Mouse (Mus musculus): ENCODE measurements around the gene Gsap.

Gsap gene

GRCm38 (mm10) chr5:21185764-21186685 lies at the start of gene Gsap:
Gene Gsap (plus strand): TSS chr5:21186255.
- peak; percentile 61 for DNase-seq (ENCODE audit: low spot score)

GRCm38 (mm10) chr5:21136575-21136974 lies 49.5 kb upstream of the Gsap start:
- DNase-seq (ENCODE audit: low spot score): no peak

DNA sequence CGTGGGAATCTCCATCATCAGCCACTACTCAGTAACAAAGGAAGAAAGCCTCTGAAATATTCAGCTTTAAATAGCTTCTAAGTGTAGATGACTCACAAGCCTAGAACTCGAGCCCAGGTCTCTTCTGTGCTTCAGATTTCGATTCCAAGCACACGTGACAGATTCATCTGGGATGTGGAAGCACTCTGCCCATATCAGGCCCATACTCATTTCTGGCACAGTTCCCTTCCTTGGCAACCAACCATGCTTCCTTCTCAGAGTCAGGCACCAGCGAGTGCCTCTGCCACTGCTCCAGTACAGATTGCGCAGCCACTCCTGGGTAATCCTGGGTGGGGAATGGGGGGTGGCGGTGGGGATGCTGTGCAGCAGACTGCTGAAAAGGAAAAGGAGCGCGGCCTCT lies 46.5 kb upstream of the Gsap start:
- no peak for DNase-seq (ENCODE audit: low spot score)

DNA sequence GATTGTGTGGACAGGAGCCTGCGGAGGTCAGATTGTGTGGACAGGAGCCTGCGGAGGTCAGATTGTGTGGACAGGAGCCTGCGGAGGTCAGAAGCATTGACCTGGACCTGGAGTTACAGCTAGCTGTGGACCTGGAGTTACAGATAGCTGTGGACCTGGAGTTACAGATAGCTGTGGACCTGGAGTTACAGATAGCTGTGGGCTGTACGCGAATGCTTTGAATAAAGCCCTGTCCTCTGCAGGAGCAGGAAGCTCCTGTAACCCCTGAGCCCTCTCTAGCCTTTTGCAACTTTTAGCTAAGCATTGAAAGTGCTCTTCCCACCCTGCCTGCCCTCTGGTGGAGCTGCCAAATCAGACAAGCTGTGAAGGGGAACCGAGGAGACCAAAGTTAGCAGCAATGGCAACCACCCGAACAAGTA lies 44.9 kb upstream of the Gsap start:
- DNase-seq (ENCODE audit: low spot score): peak; percentile 53

- DNase-seq (ENCODE audit: low spot score): no peak
Measured at GRCm38 (mm10) chr5:21141626-21142025, 44.4 kb upstream of the Gsap start.

DNA sequence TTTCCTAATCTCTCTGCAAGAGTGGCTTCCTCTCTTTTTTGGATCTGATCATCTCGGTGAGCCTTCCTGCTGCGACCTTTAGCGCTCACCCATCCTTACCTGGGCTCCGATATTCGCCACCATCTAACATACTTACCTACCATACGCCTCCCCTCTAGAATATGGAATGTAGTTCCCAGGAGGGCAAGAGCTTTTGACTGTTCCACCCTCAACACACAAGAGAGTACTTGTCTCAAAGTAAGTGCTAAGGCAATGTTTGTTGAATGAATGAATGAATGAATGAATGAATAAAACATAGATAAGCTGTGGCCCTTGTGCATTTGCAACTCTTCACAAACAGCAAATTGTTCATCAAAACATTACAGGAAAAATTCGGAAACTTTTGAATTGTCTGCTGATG lies 43.0 kb upstream of the Gsap start:
- no peak for DNase-seq (ENCODE audit: low spot score)

DNA sequence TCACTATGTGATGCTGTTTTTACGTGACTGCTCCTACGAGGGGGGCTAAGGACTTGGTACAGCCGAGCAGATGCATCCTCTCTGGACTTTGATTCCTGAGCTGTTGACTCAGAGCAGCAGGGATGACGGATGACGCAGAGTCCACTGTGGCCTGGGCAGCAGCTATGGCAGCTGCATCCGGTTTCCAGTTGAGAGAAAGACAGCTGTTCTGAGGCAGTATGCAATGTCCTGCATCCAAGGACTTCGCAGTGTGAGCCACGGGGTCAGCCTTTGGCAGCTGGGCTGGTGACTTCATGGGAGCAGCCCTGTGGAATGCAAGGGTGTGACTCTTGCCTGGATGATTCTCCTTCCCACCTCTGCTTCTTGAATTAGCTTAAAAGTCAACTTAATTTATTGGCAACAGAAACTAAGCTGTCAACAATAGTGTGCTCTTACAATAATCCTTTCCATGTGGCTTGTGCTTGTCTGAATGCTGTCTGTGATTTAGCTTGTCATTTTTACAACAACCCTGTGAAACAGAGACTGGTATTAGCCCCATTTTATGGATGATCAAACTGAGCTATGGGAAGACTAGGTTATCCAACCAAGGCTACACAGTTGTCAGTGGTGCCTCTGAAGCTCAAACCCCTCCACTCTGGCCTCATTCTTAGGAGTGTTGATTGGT lies 41.4 kb upstream of the Gsap start:
- DNase-seq (ENCODE audit: low spot score): no peak

DNA sequence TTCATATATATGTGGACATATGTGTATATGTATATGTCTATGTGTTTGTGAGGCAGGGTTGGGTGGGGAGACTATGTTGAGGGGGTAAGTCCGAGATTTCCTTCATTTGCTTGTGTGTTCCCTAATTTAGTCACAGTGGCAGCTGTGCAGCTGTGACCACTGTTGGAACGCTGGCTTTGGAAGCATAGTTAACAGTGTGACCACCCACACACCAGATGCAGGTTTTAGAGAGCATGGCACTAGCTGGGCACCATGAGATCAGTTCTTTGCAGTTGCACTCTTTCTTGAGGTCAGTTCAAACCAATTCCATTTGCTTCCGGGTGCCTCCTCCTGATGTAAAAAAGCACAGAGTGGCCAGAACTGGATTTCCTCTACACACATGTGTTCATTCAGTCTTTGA lies 37.7 kb upstream of the Gsap start:
- no peak for DNase-seq (ENCODE audit: low spot score)

- DNase-seq (ENCODE audit: low spot score): no peak
Measured at GRCm38 (mm10) chr5:21153672-21154071, 32.4 kb upstream of the Gsap start.

- DNase-seq (ENCODE audit: low spot score): no peak
Measured at GRCm38 (mm10) chr5:21156770-21157169, 29.3 kb upstream of the Gsap start.

- no peak for DNase-seq (ENCODE audit: low spot score)
Measured at GRCm38 (mm10) chr5:21159536-21159935, 26.5 kb upstream of the Gsap start.

DNA sequence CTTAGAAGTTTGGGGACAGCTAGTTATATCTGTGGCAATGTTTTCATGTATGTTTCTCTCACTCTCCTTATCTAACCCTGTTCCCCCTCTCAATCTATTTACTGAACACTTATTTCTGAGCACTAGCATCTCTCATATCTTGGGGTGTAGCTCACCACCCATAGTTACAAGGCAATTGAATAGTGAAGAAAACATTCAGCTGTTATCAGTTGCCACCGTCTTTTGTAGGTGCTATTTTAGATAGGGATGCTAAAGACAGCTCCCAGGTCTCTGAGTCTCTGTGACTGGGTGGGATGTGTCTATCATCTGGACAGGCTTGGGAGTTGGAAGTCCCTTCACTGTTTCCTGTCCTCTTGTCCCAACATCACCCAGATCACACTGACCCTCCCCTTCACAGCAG lies 25.3 kb upstream of the Gsap start:
- no peak for DNase-seq (ENCODE audit: low spot score)

GRCm38 (mm10) chr5:21163421-21163820 lies 22.6 kb upstream of the Gsap start:
- DNase-seq (ENCODE audit: low spot score): no peak

GRCm38 (mm10) chr5:21168689-21169345 lies 17.2 kb upstream of the Gsap start:
- DNase-seq (ENCODE audit: low spot score): no peak

GRCm38 (mm10) chr5:21169346-21169745 lies 16.7 kb upstream of the Gsap start:
- DNase-seq (ENCODE audit: low spot score): no peak

DNA sequence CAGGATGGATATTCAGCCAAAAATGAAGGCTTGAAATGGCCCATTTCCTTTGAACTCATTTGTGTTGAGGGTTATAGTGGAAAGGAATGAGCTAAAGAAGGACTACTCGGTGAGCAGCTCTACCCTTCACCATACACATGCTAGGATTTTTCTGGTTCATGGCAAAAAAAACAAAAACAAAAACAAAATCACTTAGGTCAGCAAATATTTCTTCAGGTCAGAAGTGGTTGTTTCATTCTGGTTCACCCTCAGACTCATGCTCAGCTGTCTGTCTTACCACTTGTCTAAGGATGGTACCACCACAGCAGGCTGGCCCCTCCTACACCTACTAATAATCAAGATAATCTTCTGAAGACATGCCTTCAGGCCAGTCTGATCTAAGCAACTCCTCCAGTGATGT lies 16.2 kb upstream of the Gsap start:
- DNase-seq (ENCODE audit: low spot score): no peak

DNA sequence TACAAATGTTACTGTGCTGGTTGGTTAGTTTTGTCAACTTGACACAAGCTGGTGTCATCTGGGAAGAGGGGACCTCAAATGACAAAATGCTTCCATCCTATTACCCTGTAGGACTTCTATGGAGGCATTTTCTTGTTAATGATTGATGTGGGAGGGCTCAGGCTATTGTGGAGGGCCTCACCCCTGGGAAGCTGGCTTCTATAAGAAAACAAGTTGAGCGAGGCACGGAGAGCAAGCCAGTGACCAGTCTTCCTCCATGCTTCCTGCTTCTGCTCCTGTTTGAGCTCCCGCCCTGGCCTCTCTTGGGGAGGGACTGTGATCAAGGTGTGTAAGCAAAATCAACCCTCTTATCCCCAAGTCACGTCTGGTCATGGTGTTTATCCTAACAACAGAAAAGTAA lies 15.6 kb upstream of the Gsap start:
- DNase-seq (ENCODE audit: low spot score): no peak

GRCm38 (mm10) chr5:21170898-21171297 lies 15.2 kb upstream of the Gsap start:
- no peak for DNase-seq (ENCODE audit: low spot score)

- DNase-seq (ENCODE audit: low spot score): no peak
Measured at GRCm38 (mm10) chr5:21171336-21171735, 14.7 kb upstream of the Gsap start.

DNA sequence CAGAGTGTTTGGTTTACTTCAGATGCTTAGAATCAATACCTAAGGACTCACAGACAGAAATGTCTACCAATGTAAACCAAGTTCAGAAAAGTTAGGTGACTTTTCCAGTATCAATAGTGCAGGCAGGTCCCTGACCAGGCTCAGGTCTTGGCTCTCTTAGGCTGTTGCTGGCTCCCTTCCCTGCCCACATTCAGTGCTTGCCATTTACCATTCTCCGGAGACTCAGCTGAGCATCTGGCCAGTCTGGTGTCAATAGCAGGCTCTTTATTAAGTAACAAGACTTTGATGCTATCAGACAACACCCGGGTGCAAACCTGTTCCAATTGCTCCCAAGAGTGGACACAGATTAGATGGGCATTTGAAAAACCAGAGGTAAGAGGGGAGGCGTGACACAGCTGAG lies 13.7 kb upstream of the Gsap start:
- no peak for DNase-seq (ENCODE audit: low spot score)

GRCm38 (mm10) chr5:21175132-21176112 lies 10.6 kb upstream of the Gsap start:
- DNase-seq (ENCODE audit: low spot score): no peak

GRCm38 (mm10) chr5:21179496-21179895 lies 6.6 kb upstream of the Gsap start:
- DNase-seq (ENCODE audit: low spot score): no peak
